Mouse (Mus musculus): ENCODE results near the gene Epb41l2.

The Epb41l2 gene

GRCm38 (mm10) chr10:25438299-25438680 lies 78.7 kb downstream of the Epb41l2 start:
- no peak for DNase-seq

DNA sequence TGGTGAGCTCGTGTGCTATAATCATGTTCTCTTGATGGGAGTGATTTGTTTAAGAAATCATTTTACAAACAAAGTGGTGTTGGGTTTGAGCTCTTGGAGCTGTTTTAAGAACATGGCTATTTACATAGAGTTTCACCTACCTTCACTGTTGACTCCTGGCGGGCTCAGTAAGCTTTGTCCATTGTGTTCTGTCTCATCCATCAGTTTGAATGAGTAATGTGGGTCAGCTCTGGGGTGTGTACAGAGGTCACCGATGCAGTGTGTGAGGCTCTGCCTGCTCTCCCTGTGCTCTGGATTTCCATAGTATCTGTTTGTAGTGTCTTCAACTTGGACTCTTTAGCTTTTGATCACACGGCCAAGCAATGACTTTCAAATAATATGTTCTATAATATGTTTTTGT lies 79.6 kb downstream of the Epb41l2 start:
- DNase-seq, result peak; percentile 2

DNA sequence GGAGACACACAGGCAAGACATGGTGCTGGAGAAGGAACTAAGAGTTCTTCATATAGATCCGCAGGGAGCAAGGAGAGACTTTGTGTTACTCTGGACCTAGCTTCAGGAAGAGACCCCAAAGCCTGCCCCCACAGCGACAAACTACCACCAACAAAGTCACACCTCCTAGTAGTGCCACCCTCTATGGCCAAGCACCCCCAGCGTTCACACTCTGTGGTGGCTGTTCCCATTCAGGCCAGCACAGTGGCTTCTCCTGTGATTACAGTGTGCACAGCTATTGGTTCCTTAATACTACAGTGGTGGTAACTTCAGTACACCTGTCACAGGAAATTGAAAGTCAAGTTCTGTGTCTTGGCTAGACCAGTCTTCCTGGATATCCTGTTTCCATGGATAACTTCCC lies 80.3 kb downstream of the Epb41l2 start:
- peak; percentile 4 for DNase-seq

- DNase-seq, result peak; percentile 7
Measured at GRCm38 (mm10) chr10:25441405-25441804, 81.8 kb downstream of the Epb41l2 start.

GRCm38 (mm10) chr10:25443626-25444025 lies 84.0 kb downstream of the Epb41l2 start:
- DNase-seq, result peak; percentile 2

DNA sequence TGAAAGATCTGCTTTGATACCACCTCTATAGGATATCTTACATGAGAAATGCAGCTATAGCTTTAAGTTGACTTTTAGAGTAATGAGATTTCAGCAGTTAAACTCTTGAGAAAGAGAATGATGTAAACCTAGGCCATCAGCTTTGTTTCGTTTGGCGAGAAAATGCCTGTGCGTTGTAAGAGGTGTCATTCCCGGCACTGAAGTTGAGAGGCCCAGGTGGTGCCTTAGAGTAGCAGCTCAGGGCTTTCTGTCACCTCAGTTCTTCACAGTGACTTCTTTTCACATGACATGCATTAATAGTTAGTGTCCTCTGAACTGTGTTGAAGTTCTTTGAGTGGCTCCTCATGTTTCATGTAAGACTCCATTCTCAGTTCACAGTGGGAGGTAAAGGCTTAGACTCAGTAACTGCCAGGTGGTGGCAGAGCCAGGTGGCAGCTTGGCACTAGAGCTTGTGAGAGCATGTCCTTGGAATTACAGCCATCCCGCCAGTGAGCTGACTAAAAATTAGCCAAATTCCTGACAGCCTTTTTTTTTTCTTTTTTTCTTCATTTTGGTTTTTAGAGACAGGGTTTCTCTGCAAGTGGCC lies 84.7 kb downstream of the Epb41l2 start:
- DNase-seq, result no peak

DNA sequence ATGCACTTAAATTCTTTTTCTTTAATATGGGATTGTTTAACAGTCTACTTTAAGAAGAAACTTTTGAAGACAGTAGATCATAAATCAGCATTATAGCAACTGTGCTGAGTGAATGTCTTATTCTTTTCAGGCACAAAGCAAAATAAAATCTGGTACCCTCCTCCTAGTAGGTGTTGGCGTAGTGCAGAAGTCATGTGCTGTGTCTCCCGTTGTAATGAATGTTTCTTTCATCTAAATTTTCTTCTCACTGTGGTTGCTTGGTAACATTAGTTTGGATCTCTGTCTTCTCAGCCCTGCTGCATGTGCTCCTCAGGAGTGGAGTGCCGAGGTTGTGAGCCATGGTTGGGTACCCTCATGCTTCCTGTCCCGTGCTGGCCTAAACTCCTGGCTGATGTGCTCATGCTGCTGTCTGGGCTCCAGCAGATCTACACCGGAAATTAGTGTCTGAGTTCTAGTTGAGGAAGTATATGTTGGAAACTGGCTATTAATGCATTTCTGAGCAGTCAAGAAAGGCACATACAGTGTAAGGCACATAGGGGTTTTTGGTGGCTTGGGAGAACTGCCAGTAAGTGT lies 87.4 kb downstream of the Epb41l2 start:
- no peak for DNase-seq

DNA sequence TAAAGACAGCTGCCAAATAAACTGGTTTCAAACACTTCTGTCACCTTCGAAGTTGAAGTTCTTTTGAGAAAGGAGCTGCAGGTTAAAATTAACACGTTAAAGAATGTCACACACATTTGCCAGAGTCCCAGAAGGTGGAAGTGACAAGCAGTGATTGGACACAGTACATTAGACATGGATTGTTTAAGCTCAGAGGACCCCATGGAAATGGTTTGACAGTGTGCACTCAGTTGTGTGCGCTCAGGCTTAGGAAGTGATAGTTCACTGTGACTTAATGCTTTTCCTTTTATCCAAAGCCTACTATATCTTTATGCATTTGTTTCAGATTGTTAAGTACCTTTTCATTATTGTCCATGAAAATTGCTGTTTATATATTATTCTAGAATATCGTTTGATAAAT lies 89.1 kb downstream of the Epb41l2 start:
- no peak for DNase-seq

DNA sequence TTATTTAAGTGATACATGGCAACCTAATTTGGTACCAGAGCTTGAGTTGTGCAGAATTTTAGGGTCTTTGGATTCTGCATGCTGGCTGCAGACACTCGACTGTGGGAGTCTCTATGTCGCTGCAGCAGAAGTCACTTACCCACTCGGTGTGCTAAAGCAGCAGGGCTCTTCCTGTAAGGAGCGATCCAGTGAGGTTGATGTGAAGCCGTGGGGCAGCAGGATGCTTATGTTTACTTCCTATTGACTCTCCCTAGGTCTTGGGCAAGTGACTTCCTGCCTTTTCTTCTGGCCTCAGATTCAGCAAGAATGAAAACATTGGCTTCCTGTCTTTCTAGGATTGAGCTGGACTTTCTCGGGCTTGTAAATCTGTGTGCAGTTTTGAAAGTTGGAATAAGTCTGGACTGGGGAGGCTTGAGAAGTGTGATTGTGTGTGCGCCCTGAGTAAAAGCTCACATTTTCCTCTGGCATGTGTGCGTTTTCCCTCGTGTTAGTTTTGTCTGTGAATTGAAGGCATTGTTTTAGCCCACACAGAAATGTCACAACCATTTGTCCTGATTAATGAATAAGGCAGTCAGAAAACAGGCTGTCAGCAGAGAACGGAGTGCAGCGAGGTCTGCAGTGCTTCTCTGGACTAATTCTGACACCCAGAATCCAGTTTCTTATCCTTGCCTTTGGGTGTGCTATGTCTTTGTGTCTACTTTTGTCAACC lies 89.9 kb downstream of the Epb41l2 start:
- DNase-seq, result peak; percentile 41

GRCm38 (mm10) chr10:25453150-25453549 lies 93.6 kb downstream of the Epb41l2 start:
- DNase-seq, result no peak

DNA sequence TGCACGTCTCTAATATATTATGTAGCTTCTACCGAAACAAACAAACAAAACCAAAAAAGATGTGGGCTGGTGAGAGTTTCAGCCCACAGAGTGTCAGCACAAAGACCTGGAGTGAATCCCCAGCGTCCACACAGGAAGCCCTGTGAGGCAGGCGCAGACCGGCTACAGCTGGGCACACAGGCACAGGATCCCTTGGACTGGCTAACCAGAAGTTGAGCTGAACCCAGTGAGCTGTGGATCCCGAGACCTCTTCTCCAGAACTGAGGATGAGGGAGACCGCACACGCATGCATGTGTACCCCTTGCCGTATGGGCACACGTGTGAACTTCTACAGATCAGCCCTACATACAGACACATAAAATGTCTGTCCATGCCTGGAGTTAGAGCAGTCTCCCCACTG lies 94.2 kb downstream of the Epb41l2 start:
- no peak for DNase-seq

DNA sequence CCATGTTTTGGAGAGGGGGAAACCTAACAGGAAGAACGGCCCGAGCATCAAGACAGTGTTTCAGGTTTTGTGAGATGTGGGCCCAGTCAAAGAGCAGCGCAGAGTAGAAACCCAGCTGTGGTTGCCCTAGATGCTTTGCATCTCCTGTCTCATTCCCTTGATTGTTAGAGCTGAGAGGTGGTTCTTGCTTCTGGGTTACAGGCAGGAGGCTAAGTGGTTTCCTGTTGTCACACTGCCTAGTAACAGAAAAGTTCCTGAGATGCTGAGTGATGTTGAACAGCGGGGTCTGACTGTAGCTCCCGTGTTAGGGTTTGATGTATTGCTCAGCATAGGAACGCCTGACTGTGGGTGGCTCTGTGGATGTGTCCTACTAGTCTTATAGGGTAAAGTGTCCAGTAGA lies 97.5 kb downstream of the Epb41l2 start:
- DNase-seq, result no peak

- no peak for DNase-seq
Measured at GRCm38 (mm10) chr10:25457996-25458395, 98.4 kb downstream of the Epb41l2 start.

- DNase-seq, result no peak
Measured at GRCm38 (mm10) chr10:25461832-25462231, 102.2 kb downstream of the Epb41l2 start.

GRCm38 (mm10) chr10:25462669-25463068 lies 103.1 kb downstream of the Epb41l2 start:
- no peak for DNase-seq

DNA sequence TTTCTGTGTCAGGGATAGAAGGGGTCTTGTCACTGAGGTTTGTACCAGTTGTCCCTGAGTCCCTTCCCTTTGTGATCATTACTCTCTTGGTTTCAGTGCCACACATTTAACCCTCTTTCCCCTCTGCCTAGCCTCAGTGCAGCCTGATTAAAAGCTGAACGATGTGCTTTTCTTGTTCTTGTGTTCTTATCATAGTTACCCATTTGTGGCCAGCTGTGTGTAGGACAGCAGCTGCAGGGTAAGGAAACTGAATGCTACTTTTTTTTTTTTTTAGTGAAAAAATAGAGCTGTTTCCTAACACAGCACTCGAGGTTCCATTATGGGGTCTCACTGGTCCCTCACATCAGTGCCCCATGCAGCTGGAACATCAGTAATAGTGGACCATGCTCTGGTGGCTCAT lies 106.9 kb downstream of the Epb41l2 start:
- no peak for DNase-seq

- no peak for DNase-seq
Measured at GRCm38 (mm10) chr10:25471944-25472343, 112.3 kb downstream of the Epb41l2 start.

GRCm38 (mm10) chr10:25479716-25480115 lies 120.1 kb downstream of the Epb41l2 start:
- no peak for DNase-seq

- no peak for DNase-seq
Measured at GRCm38 (mm10) chr10:25482791-25483190, 123.2 kb downstream of the Epb41l2 start.

DNA sequence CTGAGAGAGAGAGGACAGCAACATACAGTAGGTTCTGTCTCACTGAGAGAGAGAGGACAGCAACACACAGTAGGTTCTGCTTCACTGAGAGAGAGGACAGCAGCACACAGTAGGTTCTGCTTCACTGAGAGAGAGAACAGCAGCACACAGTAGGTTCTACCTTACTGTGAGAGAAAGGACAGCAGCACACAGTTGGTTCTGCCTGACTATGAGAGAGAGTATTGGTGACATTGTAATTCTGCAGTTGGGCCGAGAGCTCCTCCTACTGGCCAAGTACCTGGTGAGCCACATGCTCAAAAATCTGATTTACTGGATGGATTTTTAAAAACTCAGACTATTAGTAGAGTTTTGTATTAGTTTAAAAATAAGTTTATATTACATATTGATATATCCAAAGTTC lies 128.9 kb downstream of the Epb41l2 start:
- DNase-seq, result peak; percentile 87

- DNase-seq, result no peak
Measured at GRCm38 (mm10) chr10:25499323-25500071, 139.9 kb downstream of the Epb41l2 start.

- no peak for DNase-seq
Measured at GRCm38 (mm10) chr10:25503250-25503649, 143.7 kb downstream of the Epb41l2 start.

DNA sequence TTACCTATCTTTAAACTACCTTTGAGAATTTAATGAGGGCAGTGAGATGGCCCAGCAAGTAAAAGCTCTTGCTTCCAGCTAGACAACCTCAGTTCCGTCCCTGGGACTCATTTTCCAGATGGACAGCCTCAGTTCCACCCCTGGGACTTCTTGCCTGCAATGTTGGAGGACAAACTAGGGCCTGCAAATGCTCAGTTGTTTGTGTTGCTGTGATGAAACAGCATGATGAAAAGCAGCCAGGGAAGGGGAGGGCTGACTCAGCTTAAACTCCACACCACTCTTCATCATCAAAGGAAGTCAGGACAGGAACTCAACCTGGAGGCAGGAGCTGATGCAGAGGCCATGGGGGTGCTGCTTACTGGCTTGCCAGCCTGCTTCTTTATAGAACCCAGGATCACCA lies 154.2 kb downstream of the Epb41l2 start:
- DNase-seq, result no peak

GRCm38 (mm10) chr10:25519954-25520353 lies 160.4 kb downstream of the Epb41l2 start:
- DNase-seq, result no peak

Data from kidney, postnatal 10 days (tissue).